Mouse (Mus musculus): ENCODE data around the gene Dcpp3. TPM values are rescaled to one million over a fixed set of nuclear protein-coding genes. Genes with fewer than 3 reads are reported as not detected.

Dcpp3 gene
- total and polyA plus RNA-seq, 3 experiments = not detected

DNA sequence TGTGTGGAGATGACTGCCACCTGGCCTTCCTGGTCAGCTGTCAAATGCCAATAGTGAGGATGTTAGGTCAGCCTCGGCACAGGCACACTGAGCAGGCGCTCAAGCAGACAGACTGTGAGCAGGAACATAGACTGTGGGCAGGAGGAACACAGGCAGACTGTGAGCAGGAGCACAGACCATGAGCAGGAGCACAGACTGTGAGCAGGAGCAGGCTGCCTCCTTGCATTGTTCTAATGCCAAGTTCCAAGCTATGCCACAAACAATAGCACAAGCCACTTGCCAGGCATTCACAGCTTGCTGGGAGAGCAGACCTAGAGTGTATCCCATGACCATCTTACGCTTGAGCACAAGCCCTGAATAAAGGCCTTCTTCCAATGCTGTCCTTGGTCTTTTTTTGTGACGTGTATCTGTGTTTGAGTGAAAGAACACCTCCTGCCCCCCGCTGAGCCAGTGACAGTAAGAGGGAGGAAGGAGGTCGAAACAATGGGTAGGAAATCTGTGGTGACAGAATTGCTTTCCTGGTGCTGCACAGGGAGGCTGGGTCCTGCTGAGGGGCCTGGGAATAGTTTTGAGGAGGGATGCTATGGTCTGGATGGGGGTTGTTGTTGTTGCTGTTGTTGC is 48.7 kb downstream of the Dcpp3 start:
- in situ Hi-C loops (cut with MboI; ENCODE audit: low pct_ligation_motif_present, low pct_unique_long_range_greater_than_20kb, low sequenced_read_pairs) = loop anchor here (10.0 kb wide), 3 partner anchors 101 to 301 kb away; partner anchors contain the start of genes Bicdl2, Flywch1 and Prss21
- Histone ChIP-seq H3K9ac (ENCODE audit: insufficient read depth, low read depth) (no peak overlapping the region), H3K4me3 (replicated peaks in 1 of 3; ENCODE audit: low read depth in 2 of 3, low read length in 2 of 3, poor library complexity in 1 of 3) (no peak overlapping the region), H3K79me2 (replicated peaks; ENCODE audit: control insufficient read depth, extremely low read depth, insufficient read depth, poor library complexity, severe bottlenecking) (no peaks in the 10 kb centered on the region), H3K4me2 (ENCODE audit: insufficient read depth, low read depth, poor library complexity, severe bottlenecking) (no peak overlapping the region), H3K9me3 (replicated peaks; ENCODE audit: low read length) (no peaks in the 10 kb centered on the region), H3K36me3 (replicated peaks in 1 of 2; ENCODE audit: control insufficient read depth in 1 of 2, insufficient read depth in 1 of 2, low read length in 1 of 2) (no peaks in the 10 kb centered on the region), H3K4me1 (ENCODE audit: control insufficient read depth in 1 of 2, insufficient read depth in 2 of 2) (peaks cover 21 to 44% of the 10 kb centered on the region in 2 experiments), H3K27ac (ENCODE audit: insufficient read depth, low read depth) (no peak overlapping the region), H3K27me3 (replicated peaks) (no peaks in the 10 kb centered on the region)
- no peak for TF ChIP-seq ELF1 (IDR thresholded peaks at IDR 0.05; ENCODE audit: low read depth, low read length)
- no peak for TF ChIP-seq JUN (IDR thresholded peaks at IDR 0.05; ENCODE audit: insufficient read depth, low read depth, low read length)
- dilution Hi-C loops (cut with MboI; ENCODE audit: extremely low pct_ligation_motif_present, extremely low pct_unique_long_range_greater_than_20kb, low sequenced_read_pairs) = no loop called here
- no peak for DNase-seq (ENCODE audit: extremely low read depth)

DNA sequence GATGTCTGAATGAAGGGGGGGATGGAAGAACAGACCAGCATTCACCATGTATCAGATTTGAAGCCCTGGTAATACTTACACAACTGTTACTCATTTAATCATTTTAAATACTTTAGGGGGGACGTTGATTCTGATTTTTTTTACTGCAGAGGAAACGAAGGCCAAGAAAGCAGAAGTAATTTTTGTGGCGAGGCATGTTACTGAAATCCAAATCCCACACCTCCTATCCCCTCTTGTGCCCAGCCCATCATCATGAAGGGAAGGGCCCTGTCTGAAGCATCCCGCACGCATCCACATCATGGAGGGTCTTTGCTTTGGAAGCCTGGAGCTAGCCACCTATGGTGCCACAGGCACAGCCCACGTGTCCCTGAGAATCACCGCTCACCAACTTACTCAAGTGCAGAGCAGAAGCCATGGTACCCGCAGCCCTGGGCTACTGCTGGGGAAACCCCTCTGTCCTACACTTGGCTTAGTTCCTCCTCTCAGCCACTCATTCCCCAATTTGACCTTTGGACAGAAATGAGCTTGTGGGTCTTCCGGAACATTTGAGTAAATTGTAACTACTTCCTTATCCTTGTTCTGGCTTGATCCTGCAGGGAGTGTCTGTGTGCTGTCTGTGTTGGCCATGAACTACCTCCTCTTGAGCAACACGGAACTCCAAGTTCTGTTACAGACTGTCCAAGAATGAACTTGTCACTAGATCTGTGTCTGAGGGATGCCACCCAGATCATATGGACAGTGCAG is 49.6 kb downstream of the Dcpp3 start:
- H3K9me3 ChIP-seq (replicated peaks; ENCODE audit: low read length) = no peaks in the 10 kb centered on the region
- in situ Hi-C loops (cut with MboI; ENCODE audit: low pct_ligation_motif_present, low pct_unique_long_range_greater_than_20kb, low sequenced_read_pairs) (loop anchor here (10.0 kb wide), 3 partner anchors 102 to 302 kb away; partner anchors contain the start of genes Bicdl2, Flywch1 and Prss21), dilution Hi-C loops (cut with MboI; ENCODE audit: extremely low pct_ligation_motif_present, extremely low pct_unique_long_range_greater_than_20kb, low sequenced_read_pairs) (no loop called here)
- no peak overlapping the region for H3K9ac ChIP-seq (ENCODE audit: insufficient read depth, low read depth)
- H3K27ac ChIP-seq (ENCODE audit: insufficient read depth, low read depth) = peak overlapping the region; percentile 1; the same call in 1 of the 2 replicates
- H3K36me3 ChIP-seq (replicated peaks in 1 of 2; ENCODE audit: control insufficient read depth in 1 of 2, insufficient read depth in 1 of 2, low read length in 1 of 2) = no peaks in the 10 kb centered on the region
- H3K4me3 ChIP-seq (replicated peaks in 1 of 3; ENCODE audit: low read depth in 2 of 3, low read length in 2 of 3, poor library complexity in 1 of 3) = no peak overlapping the region
- H3K79me2 ChIP-seq (replicated peaks; ENCODE audit: control insufficient read depth, extremely low read depth, insufficient read depth, poor library complexity, severe bottlenecking) = no peaks in the 10 kb centered on the region
- H3K4me2 ChIP-seq (ENCODE audit: insufficient read depth, low read depth, poor library complexity, severe bottlenecking) = peak overlapping the region; percentile 18; the same call in 1 of the 2 replicates
- H3K4me1 ChIP-seq (ENCODE audit: control insufficient read depth in 1 of 2, insufficient read depth in 2 of 2) = peaks cover 21 to 44% of the 10 kb centered on the region in 2 experiments
- DNase-seq (ENCODE audit: extremely low read depth) = peak; percentile 94
- no peaks in the 10 kb centered on the region for H3K27me3 ChIP-seq (replicated peaks)
- TF ChIP-seq MAFK (IDR thresholded peaks at IDR 0.05; ENCODE audit: insufficient replicate concordance, low read length) (no peak), MXI1 (IDR thresholded peaks at IDR 0.05; ENCODE audit: low read depth, low read length) (peak; percentile 59; the same call in 1 of the 2 replicates), TBP (conservative IDR thresholded peaks at IDR 0.05; ENCODE audit: low read depth, low read length) (no peak), BHLHE40 (IDR thresholded peaks at IDR 0.05; ENCODE audit: low read depth, low read length) (peak; percentile 45; the same call in 1 of the 2 replicates), POLR2AphosphoS2 (IDR thresholded peaks at IDR 0.05; ENCODE audit: low read depth, low read length) (no peak), TCF12 (IDR thresholded peaks at IDR 0.05; ENCODE audit: low read depth, low read length) (peak; percentile 45; the same call in 1 of the 2 replicates), RCOR1 (conservative IDR thresholded peaks at IDR 0.05; ENCODE audit: low read depth, low read length) (no peak), NELFE (IDR thresholded peaks at IDR 0.05; ENCODE audit: low read depth, low read length) (no peak), USF1 (IDR thresholded peaks at IDR 0.05; ENCODE audit: low read depth, low read length) (peak; percentile 62), ZMIZ1 (IDR thresholded peaks at IDR 0.05; ENCODE audit: low read depth, low read length) (no peak), ETS1 (conservative IDR thresholded peaks at IDR 0.05; ENCODE audit: low read depth, low read length) (no peak; the same call in 1 of the 2 replicates), MAX (IDR thresholded peaks at IDR 0.05; ENCODE audit: low read length) (peak; percentile 81), USF2 (conservative IDR thresholded peaks at IDR 0.05; ENCODE audit: low read depth, low read length) (no peak; the same call in 1 of the 2 replicates), GABPA (IDR thresholded peaks at IDR 0.05; ENCODE audit: insufficient replicate concordance, low read depth, low read length) (no peak), CTCF (conservative IDR thresholded peaks at IDR 0.05 in 1 of 2, IDR thresholded peaks at IDR 0.05 in 1 of 2; ENCODE audit: low read depth in 2 of 2, low read length in 2 of 2) (no peak), JUND (conservative IDR thresholded peaks at IDR 0.05; ENCODE audit: low read depth, low read length) (peak; percentile 77), SMC3 (IDR thresholded peaks at IDR 0.05; ENCODE audit: low read depth, low read length) (no peak), E2F4 (IDR thresholded peaks at IDR 0.05; ENCODE audit: insufficient replicate concordance, low read depth, low read length) (no peak), ZNF384 (IDR thresholded peaks at IDR 0.05; ENCODE audit: low read depth, low read length) (peak; percentile 55), SIN3A (IDR thresholded peaks at IDR 0.05; ENCODE audit: low read length) (no peak), HCFC1 (IDR thresholded peaks at IDR 0.05; ENCODE audit: low read depth, low read length) (0 out of 2 replicates have a peak, but pooled peaks have one; percentile 5), JUN (IDR thresholded peaks at IDR 0.05; ENCODE audit: insufficient read depth, low read depth, low read length) (peak; percentile 61; the same call in 1 of the 2 replicates), NRF1 (IDR thresholded peaks at IDR 0.05; ENCODE audit: low read depth, low read length) (no peak), RAD21 (IDR thresholded peaks at IDR 0.05; ENCODE audit: low read depth, low read length) (no peak), ZKSCAN1 (IDR thresholded peaks at IDR 0.05; ENCODE audit: borderline replicate concordance, low read depth, low read length) (no peak), IRF4 (IDR thresholded peaks at IDR 0.05; ENCODE audit: low read depth, low read length) (peak; percentile 87), MAZ (IDR thresholded peaks at IDR 0.05; ENCODE audit: low read depth, low read length) (no peak), ZC3H11A (IDR thresholded peaks at IDR 0.05; ENCODE audit: low read depth, low read length) (no peak)

Data from CH12.LX (cell line).